Mouse (Mus musculus) cerebellum, adult 11-12 months (tissue): ENCODE measurements around the gene Ndufa4l2.

Experiments used
- DNase-seq: peaks from one replicate; pipeline ENCODE4 v3.0.0; 2022

Ndufa4l2 gene

DNA sequence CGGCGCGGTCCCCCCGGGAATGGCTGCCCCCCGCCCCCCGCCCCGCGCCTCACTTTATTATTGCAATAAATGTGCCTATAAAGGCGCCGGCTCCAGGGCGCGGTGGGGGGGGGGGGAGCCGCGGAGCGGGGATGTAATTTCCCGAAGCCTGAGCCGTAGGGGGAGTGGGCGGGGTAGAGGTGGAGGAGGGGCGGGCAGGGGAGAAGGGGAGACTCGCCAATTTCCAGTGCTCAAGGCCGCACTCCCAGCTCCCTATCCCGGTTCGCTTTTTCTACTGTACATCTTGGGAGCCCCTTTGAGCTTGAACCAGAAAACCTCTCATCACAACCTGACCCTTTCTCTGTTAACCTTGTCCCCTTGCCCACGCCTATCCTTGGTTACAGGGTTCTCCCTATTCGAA, 16.2 kb downstream of the Ndufa4l2 start:
- no peak for DNase-seq

DNA sequence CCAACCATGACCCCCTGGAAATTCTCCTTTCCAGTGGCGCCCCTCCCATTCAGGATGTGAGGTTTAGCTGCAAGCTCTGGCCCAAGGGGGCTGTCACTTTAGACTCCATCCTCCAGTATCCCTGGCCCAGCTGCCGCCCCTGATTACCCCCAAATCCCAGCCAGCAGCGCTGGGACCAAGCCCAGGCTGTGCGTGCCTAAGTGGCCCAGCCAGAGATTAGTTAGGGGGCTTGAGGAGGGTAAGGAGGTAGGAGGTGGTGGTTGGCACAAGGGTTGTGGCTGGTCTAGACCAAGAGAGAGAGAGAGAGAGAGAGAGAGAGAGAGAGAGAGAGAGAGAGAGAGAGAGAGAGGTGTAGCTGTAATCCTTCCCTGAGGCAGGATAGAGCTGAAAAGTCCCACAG, 16.8 kb downstream of the Ndufa4l2 start:
- no peak for DNase-seq

- DNase-seq = no peak
These were observed 19.5 kb downstream of the Ndufa4l2 start, which contains the start of gene Nxph4 for GRCm38 (mm10) chr10:127534036-127534928. Gene Nxph4 (minus strand): TSS chr10:127534559.

DNA sequence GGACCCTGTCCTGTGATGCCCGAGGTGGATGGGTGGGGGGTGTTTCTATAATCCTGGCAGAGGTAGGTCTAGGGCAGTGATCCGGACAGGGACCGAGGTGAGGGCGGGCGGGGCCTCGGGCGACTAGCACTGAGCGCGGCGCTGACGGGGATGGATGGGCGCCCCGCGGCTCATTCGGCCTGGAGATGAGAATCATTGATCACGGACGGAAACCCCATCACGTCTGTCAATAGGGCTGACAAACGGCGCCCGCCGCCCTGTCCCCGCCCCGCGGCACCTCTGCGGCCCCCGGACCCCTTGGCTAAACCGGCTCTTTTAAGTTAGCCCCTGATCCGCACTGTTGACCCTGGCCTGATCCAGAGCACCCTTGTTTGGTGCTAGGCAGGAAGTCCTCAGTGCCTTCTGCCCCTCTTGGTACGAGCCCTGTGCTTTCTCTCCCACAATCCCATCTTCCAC, 20.2 kb downstream of the Ndufa4l2 start:
- DNase-seq = no peak

GRCm38 (mm10) chr10:127536586-127537314, 22.0 kb downstream of the Ndufa4l2 start:
- no peak for DNase-seq

DNA sequence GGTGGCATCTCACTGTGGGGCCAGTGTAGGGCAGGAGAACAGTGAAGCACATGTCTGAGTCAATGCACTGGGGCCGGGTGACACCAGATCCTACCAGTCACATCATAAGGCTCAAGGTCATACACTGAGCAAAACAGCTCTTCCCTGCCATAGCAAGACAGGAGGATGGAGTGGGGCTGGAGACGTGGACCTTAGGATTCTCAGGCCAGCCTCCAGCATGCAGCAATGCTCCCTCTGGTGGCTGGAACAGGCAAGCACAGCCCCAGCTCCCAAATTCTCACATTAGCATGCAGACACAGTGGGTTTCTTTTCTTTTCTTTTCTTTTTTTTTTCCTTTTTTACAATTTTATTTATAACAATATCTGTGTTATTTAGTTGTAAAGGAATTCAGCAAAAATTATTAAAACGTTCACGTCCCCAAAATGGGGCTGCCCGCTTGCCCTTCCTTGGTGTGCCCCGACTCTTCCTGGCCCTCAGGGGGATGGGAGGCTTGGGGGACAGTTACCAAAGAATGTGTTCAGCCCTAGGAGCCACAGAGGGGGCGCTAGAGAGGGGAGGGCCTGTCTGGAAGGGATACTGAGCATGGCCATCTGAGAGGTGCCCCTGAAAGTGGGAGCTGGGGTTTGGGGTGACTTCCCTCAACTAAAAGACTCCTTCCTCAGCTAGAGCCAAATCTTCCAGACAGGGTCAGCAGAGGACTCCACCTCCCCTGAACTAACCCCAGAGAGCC, 23.3 kb downstream of the Ndufa4l2 start:
- peak; percentile 84 for DNase-seq

DNA sequence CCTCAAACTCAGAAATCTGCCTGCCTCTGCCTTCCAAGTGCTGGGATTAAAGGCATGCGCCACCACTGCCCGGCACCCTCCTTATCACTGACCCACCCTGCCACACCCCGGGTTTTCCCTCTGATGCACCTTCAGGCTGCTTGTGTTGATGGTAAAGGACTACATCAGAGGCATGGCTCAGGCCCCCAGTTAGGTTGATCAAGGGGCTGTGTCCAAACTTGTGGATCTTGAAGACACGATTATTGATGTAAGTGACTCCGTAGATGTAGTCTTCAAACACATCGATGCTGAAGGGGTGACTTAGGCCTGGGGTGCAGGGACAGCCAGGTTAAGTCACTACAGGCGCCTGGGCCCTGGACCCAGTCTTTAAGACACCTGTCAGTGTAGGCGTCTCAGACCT, 26.7 kb downstream of the Ndufa4l2 start:
- no peak for DNase-seq

DNA sequence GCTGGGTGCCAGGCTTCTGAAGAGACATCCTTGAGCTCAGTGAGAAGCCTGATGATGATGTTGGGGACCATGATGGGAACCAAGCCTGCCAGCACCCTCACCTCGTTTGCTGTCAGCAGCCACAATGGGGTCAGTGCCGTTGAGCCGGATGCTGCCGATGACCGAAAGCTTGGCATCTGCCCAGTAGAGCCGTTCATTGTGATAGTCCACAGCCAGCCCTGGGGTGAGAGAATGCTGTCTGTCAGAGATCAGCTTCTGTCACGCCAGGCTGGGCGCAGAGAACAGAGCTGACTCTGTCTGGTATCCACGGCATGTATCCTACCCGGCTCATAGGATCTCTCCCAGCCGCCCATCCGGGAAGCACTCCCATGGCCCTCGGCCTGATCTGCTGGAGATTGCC, 27.3 kb downstream of the Ndufa4l2 start:
- peak; percentile 74 for DNase-seq

DNA sequence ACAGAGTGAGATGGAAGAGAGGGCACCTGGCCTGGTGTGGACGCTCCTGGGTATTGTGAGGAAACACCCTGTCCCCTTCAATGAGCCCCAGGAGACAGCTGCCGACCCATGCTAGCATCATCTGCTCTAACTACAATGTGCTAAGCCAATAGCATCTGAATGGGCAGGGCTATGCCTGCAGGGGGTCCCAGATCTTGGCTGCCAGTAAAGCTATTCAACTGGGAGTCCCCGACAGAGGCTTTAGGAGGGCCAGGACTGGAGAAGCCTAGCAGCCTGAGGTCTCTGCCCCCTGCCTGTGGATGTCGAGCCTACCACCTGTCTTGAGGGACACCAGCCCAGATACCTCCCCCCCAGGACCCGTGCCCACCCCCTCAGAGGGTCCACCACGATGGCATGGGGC, 28.0 kb downstream of the Ndufa4l2 start:
- peak; percentile 74 for DNase-seq

DNA sequence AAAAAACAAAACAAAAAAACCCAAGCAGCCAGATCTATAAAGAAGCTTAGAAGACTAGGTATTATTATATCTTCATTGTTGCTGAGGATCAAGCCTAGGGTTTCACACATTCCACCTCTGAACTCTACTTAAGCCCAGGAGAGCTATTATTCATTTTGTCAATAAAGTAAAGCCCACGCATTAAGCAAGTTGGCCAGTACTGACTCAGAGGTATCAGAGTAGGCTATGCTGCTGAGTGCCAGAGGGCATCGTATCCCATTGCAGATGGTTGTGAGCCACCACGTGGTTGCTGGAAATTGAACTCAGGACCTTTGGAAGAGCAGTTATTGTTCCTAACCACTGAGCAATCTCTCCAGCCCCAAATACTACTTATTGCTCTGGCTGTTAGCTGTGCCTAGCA, 29.1 kb downstream of the Ndufa4l2 start:
- no peak for DNase-seq

DNA sequence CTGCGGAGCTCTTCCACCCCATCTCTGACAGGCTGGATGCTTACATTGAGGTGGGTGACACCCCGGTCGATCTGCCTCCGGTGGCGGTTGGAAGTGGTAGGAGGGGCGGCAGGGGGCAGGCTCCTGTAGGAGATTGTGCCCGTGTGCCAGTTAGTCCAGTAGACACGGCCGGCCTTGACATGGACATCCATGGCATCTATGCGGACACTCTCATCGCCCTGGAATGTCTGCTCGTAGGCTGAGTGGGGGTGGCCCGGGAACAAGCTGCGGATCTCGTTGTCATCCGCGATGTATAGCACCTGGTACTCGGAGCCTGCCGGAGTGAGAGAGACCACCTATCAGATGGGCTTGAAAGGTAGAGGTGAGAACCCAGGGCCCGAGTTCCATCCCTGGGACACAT, 29.6 kb downstream of the Ndufa4l2 start:
- DNase-seq = no peak

- DNase-seq = no peak
These were observed 31.7 kb downstream of the Ndufa4l2 start for GRCm38 (mm10) chr10:127546505-127546904.

DNA sequence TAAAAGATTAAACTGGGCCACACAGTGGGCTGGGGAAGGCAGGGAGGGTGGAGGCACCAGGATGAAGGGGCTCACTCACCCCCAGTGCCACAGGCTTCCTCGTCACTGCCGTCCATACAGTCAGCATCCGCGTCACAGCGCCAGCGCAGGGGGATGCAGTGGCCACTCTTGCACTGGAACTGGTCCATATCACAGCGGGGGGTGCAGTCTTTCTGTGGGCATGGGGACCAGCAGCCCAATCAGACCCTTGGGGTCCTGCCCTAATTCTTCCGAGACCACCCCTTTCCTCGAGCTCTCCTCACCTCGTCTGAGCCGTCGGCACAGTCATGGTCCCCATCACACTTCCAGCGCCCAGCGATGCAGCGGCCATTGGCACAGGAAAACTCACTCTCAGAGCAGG, 33.5 kb downstream of the Ndufa4l2 start:
- DNase-seq = peak; percentile 33

DNA sequence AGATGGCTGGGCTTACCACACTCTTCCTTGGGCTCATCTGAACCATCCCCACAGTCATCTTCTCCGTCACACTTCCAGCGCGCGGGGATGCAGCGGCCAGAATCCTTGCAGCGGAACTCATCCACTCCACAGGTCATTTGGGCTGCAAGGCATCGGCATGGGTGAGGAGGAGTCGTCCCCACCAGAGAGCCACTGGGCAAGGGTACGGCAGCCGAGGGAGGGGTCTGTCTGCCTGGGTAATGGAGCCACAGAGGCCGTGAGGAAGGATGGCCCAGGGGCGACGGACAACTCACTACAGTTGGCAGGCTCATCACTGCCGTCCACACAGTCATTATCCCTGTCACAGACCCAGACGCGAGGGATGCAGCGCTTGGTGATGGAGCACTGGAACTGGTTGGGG, 35.1 kb downstream of the Ndufa4l2 start:
- no peak for DNase-seq

- DNase-seq = no peak
These were observed 40.9 kb downstream of the Ndufa4l2 start for GRCm38 (mm10) chr10:127555703-127556102.

DNA sequence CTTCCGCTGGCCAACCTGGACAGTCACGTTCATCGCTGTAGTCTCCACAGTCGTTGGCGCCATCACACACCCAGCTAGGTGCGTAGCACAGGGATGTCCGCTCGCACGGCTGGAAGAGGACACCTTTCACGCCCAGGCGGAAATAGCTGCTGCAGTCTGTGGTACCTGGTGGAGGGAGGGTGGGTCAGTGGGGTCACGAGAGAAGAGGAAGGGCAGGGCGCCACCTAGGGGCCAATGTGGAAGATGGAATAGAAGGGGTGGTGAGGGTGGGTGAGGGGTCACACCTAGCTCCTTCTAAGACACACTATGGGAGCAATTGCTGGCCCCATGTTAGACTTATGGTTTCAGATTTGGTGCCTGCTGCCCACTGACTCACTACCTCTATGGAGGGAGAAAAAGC, 42.6 kb downstream of the Ndufa4l2 start:
- no peak for DNase-seq

DNA sequence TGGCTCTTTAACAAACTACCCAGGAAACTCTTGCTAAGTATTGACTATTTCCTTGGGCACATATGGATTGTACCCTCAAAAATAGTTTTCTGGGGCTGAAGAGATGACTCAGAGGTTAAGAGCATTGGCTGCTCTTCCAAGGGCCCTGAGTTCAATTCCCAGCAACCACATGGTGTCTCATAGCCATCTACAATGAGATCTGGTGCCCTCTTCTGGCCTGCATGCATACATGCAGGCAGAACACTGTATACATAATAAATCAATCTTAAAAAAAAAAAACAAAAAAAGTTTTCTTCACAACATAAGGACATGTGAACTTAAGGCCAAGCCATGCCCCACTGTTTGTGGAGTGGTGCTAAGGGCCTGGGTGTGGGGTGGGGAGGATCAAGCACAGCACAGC, 46.4 kb downstream of the Ndufa4l2 start:
- DNase-seq = no peak

DNA sequence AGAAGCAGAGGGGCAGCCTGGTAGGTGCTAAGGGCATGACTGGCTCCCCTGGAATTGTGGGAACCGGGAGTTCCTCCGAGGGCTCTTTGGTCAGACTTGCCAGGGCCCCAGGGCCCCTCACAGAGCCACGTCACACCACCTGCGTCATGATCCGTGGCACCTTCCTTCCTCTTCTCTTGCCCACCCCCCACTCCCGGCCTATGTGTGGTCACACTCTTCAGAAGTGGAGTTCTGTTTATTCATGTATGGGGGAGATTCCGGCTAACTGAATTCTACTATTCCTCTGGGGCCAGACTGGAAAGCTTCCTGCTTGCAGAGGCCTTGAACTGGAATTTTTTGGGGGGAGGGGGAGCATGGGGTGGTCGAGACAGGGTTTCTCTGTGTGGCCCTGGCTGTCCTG, 49.1 kb downstream of the Ndufa4l2 start:
- no peak for DNase-seq

GRCm38 (mm10) chr10:127564301-127564700, 49.5 kb downstream of the Ndufa4l2 start:
- no peak for DNase-seq
